Comparison of ENCODE assay signal across 25 mouse cellular contexts in the genomic region with DNA sequence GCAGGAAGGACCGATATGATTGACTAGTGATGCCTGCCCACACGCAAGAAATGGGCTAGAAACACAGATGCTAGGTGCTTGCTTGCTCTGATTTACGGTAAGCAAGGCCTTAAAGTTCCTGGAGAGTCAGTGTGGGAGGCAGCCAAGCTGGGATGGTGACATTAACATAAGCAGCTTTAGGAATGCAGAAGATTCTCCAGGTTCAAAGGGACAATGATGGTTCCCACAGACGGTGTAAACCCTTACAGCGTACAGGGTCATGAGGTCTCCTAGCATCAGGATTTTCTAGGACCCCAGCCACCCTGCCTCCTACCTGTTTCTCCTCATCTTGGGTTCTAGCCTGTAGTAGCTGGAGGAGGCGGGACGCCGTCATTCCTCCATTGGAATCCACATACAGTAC. TPM values are rescaled to one million over a fixed set of nuclear protein-coding genes. Genes with fewer than 3 reads are reported as not detected.
DNase-seq lines count a peak whose midpoint lies in the region; ATAC-seq and TF ChIP-seq lines count a peak whose summit lies in the region.
"Had no signal": no experiment of that assay in that cellular context is flagged by ENCODE, and none has a peak within 500 bp of the region (broad histone marks: within the 10 kb centered on the region; RNA-seq: fewer than 3 reads in every experiment).

No protein-coding gene starts in this region.

- H3K4me2 ChIP-seq in kidney, postnatal 0 days (ENCODE audit: low read length): no peak overlapping the region
- H3K4me2 ChIP-seq in midbrain, embryonic 14.5 days (ENCODE audit: low read length): no peak overlapping the region
- H3K4me2 ChIP-seq in midbrain, postnatal 0 days (ENCODE audit: low read depth, low read length, poor library complexity, severe bottlenecking): no peak overlapping the region
- H3K4me2 ChIP-seq: embryonic facial prominence, embryonic 13.5 days; embryonic facial prominence, embryonic 15.5 days; forebrain, embryonic 12.5 days had no signal

- DNase-seq in kidney, postnatal 0 days (ENCODE audit: low spot score): no peak
- no peak for DNase-seq in kidney, adult 11 months
- DNase-seq in ES-CJ7 (ENCODE audit: low read depth, low spot score): peak; percentile 50
- DNase-seq in ZHBTc4 (ENCODE audit: low read depth, low spot score): peak; percentile 59
- no peak for DNase-seq in midbrain, embryonic 14.5 days
- no peak for DNase-seq in midbrain, postnatal 0 days (ENCODE audit: low spot score)
- DNase-seq in liver: no peak
- DNase-seq: adrenal gland, adult 2 months; adrenal gland, postnatal 10 days; adrenal gland, postnatal 25 days; cerebellum, adult 11-12 months; cerebellum, adult 2 months; cerebellum, adult 9-10 months; cerebellum, postnatal 10 days; cerebellum, postnatal 25 days; embryo, embryonic 11 days had no signal

- H3K9ac ChIP-seq in kidney, postnatal 0 days (ENCODE audit: low read depth, low read length): no peak overlapping the region
- H3K9ac ChIP-seq in midbrain, embryonic 14.5 days (replicated peaks; ENCODE audit: low read length): no peak overlapping the region
- no peak overlapping the region for H3K9ac ChIP-seq in midbrain, postnatal 0 days (replicated peaks; ENCODE audit: low read length, poor library complexity, severe bottlenecking)
- H3K9ac ChIP-seq: embryonic facial prominence, embryonic 13.5 days; embryonic facial prominence, embryonic 15.5 days; forebrain, embryonic 12.5 days had no signal

- 0 out of 2 replicates have a peak, but pooled peaks have one; percentile 13 for ATAC-seq in kidney, postnatal 0 days (replicated peaks; ENCODE audit: low FRiP score, low read depth)
- no peak for ATAC-seq in midbrain, embryonic 14.5 days (ENCODE audit: low FRiP score, low TSS enrichment)
- ATAC-seq in midbrain, postnatal 0 days (ENCODE audit: low FRiP score): no peak
- ATAC-seq: forebrain, embryonic 14.5 days; forebrain, embryonic 16.5 days had no signal

- TF ChIP-seq CTCF in kidney, postnatal 0 days (IDR thresholded peaks at IDR 0.05; ENCODE audit: low read depth): no peak
- TF ChIP-seq CTCF in midbrain, postnatal 0 days (IDR thresholded peaks at IDR 0.05): no peak

- H3K4me3 ChIP-seq in kidney, postnatal 0 days (replicated peaks; ENCODE audit: low read depth, low read length): no peak overlapping the region
- H3K4me3 ChIP-seq in midbrain, embryonic 14.5 days (replicated peaks; ENCODE audit: low read depth, low read length): no peak overlapping the region
- no peak overlapping the region for H3K4me3 ChIP-seq in midbrain, postnatal 0 days (ENCODE audit: low read depth, low read length)
- H3K4me3 ChIP-seq: embryonic facial prominence, embryonic 13.5 days; embryonic facial prominence, embryonic 15.5 days; erythroblast, embryonic 14.5 days; forebrain, embryonic 10.5 days; forebrain, embryonic 12.5 days had no signal

- no peaks in the 10 kb centered on the region for H3K9me3 ChIP-seq in kidney, postnatal 0 days (replicated peaks; ENCODE audit: low read length)
- no peaks in the 10 kb centered on the region for H3K9me3 ChIP-seq in midbrain, embryonic 14.5 days (ENCODE audit: control insufficient read depth, low read length)
- H3K9me3 ChIP-seq in midbrain, postnatal 0 days (ENCODE audit: low read length): no peaks in the 10 kb centered on the region
- H3K9me3 ChIP-seq: embryonic facial prominence, embryonic 13.5 days; embryonic facial prominence, embryonic 15.5 days; forebrain, embryonic 10.5 days; forebrain, embryonic 12.5 days had no signal

- WGBS in kidney, postnatal 0 days: 44% methylated on average over 8 of the region's 8 CpGs
- 76% methylated on average over 8 of the region's 8 CpGs for WGBS in midbrain, embryonic 14.5 days
- 72% methylated on average over 8 of the region's 8 CpGs for WGBS in midbrain, postnatal 0 days

- H3K27me3 ChIP-seq in kidney, postnatal 0 days (ENCODE audit: insufficient read depth, low read length): no peaks in the 10 kb centered on the region
- H3K27me3 ChIP-seq in midbrain, embryonic 14.5 days (ENCODE audit: control insufficient read depth, insufficient read depth, low read length): no peaks in the 10 kb centered on the region
- H3K27me3 ChIP-seq in midbrain, postnatal 0 days (ENCODE audit: insufficient read depth, low read length): no peaks in the 10 kb centered on the region
- H3K27me3 ChIP-seq: embryonic facial prominence, embryonic 13.5 days; embryonic facial prominence, embryonic 15.5 days; forebrain, embryonic 12.5 days had no signal

- H3K4me1 ChIP-seq in kidney, postnatal 0 days (replicated peaks; ENCODE audit: insufficient read depth, low read length): 0 out of 2 replicates have a peak, but pooled peaks cover under 1% of the 10 kb centered on the region
- H3K4me1 ChIP-seq in midbrain, embryonic 14.5 days (ENCODE audit: control insufficient read depth, insufficient read depth, low read length): 0 out of 2 replicates have a peak, but pooled peaks cover under 1% of the 10 kb centered on the region
- H3K4me1 ChIP-seq in midbrain, postnatal 0 days (ENCODE audit: insufficient read depth, low read length): no peaks in the 10 kb centered on the region
- H3K4me1 ChIP-seq: embryonic facial prominence, embryonic 13.5 days had no signal

- 0 out of 2 replicates have a peak, but pooled peaks cover 4% of the 10 kb centered on the region for H3K36me3 ChIP-seq in kidney, postnatal 0 days (ENCODE audit: insufficient read depth, low read length)
- no peaks in the 10 kb centered on the region for H3K36me3 ChIP-seq in midbrain, embryonic 14.5 days (ENCODE audit: control insufficient read depth, insufficient read depth, low read length)
- H3K36me3 ChIP-seq in midbrain, postnatal 0 days (ENCODE audit: insufficient read depth, low read length): no peaks in the 10 kb centered on the region

- no peak overlapping the region for H3K27ac ChIP-seq in kidney, postnatal 0 days
- no peak overlapping the region for H3K27ac ChIP-seq in midbrain, embryonic 14.5 days (replicated peaks; ENCODE audit: low read depth, low read length)
- H3K27ac ChIP-seq in midbrain, postnatal 0 days (ENCODE audit: low read depth, low read length): no peak overlapping the region
- H3K27ac ChIP-seq: embryonic facial prominence, embryonic 13.5 days; embryonic facial prominence, embryonic 15.5 days; forebrain, embryonic 10.5 days; forebrain, embryonic 12.5 days had no signal

RNA-seq across cellular contexts. Expression of a gene that starts 7.2 kb away (rescaled TPM):
- polyA plus RNA-seq in kidney, postnatal 0 days (2015; fragmentation: Nextera tagmentation; extraction: Ambion mirVana): 10.6 and 11.7 TPM in 2 replicates
- polyA plus RNA-seq in midbrain, embryonic 14.5 days (2014; fragmentation: Nextera tagmentation; extraction: Ambion mirVana): 11.4 and 17.2 TPM in 2 replicates
- total RNA-seq in midbrain, postnatal 0 days (2014; rRNA removed): 8.4 and 11.2 TPM in 2 replicates
- polyA plus RNA-seq in midbrain, postnatal 0 days (2015; fragmentation: Nextera tagmentation; extraction: Ambion mirVana): 11.0 and 11.2 TPM in 2 replicates

RNA-seq across cellular contexts. Expression of a gene that starts 8.7 kb away (rescaled TPM):
- polyA plus RNA-seq in kidney, postnatal 0 days (2015; fragmentation: Nextera tagmentation; extraction: Ambion mirVana): 0.55 and 0.60 TPM in 2 replicates
- polyA plus RNA-seq in midbrain, embryonic 14.5 days (2014; fragmentation: Nextera tagmentation; extraction: Ambion mirVana): 0.30 and 0.38 TPM in 2 replicates
- not detected in 2 replicates for total RNA-seq in midbrain, postnatal 0 days (2014; rRNA removed)
- polyA plus RNA-seq in midbrain, postnatal 0 days (2015; fragmentation: Nextera tagmentation; extraction: Ambion mirVana): 0.22 and 0.27 TPM in 2 replicates
- total RNA-seq: common myeloid progenitor, adult 5-6 weeks; ES-E14 had no signal
- polyA plus RNA-seq: cerebellum, adult 2 months had no signal

RNA-seq across cellular contexts. Expression of a gene that starts 12.2 kb away (rescaled TPM):
- 21.7 and 23.3 TPM in 2 replicates for polyA plus RNA-seq in kidney, postnatal 0 days (2015; fragmentation: Nextera tagmentation; extraction: Ambion mirVana)
- polyA plus RNA-seq in midbrain, embryonic 14.5 days (2014; fragmentation: Nextera tagmentation; extraction: Ambion mirVana): 2.6 and 4.2 TPM in 2 replicates
- total RNA-seq in midbrain, postnatal 0 days (2014; rRNA removed): 2.0 and 7.8 TPM in 2 replicates
- polyA plus RNA-seq in midbrain, postnatal 0 days (2015; fragmentation: Nextera tagmentation; extraction: Ambion mirVana): 2.0 and 2.5 TPM in 2 replicates

RNA-seq across cellular contexts. Expression of a gene that starts 25.0 kb away (rescaled TPM):
- polyA plus RNA-seq in kidney, postnatal 0 days (2015; fragmentation: Nextera tagmentation; extraction: Ambion mirVana): 23.7 and 24.0 TPM in 2 replicates
- 24.8 and 28.0 TPM in 2 replicates for polyA plus RNA-seq in midbrain, embryonic 14.5 days (2014; fragmentation: Nextera tagmentation; extraction: Ambion mirVana)
- total RNA-seq in midbrain, postnatal 0 days (2014; rRNA removed): 24.9 and 28.7 TPM in 2 replicates
- 29.8 and 30.1 TPM in 2 replicates for polyA plus RNA-seq in midbrain, postnatal 0 days (2015; fragmentation: Nextera tagmentation; extraction: Ambion mirVana)

RNA-seq across cellular contexts. Expression of a gene that starts 27.2 kb away (rescaled TPM):
- polyA plus RNA-seq in kidney, postnatal 0 days (2015; fragmentation: Nextera tagmentation; extraction: Ambion mirVana): 6.1 and 7.1 TPM in 2 replicates
- 0.32 and 0.84 TPM in 2 replicates for polyA plus RNA-seq in midbrain, embryonic 14.5 days (2014; fragmentation: Nextera tagmentation; extraction: Ambion mirVana)
- 0.05 and 0.19 TPM in 2 replicates for total RNA-seq in midbrain, postnatal 0 days (2014; rRNA removed)
- 2.9 and 3.1 TPM in 2 replicates for polyA plus RNA-seq in midbrain, postnatal 0 days (2015; fragmentation: Nextera tagmentation; extraction: Ambion mirVana)
- total RNA-seq: common myeloid progenitor, adult 5-6 weeks had no signal
- polyA plus RNA-seq: erythroblast, embryonic 14.5 days had no signal

Comparison
In these comparisons a context has a peak if more than half of its experiments do, and no peak if none do; other contexts are left out.
1. DNase-seq: peak in ES-CJ7 (single experiment) and ZHBTc4 (single experiment); none in kidney, postnatal 0 days (single experiment), kidney, adult 11 months (single experiment), midbrain, embryonic 14.5 days (single experiment), midbrain, postnatal 0 days (single experiment) and liver (single experiment).